Mouse (Mus musculus) C2C12 (cell line): Measurements from ENCODE around the gene Hist1h4n. TPM values are rescaled to one million over a fixed set of nuclear protein-coding genes. Genes with fewer than 3 reads are reported as not detected.
"Not testable (repeated sequence)": the region's sequence is repeated elsewhere in the genome, so short reads cannot be mapped to it uniquely, and the experiment has no call there.

ENCODE experiments used
- H3K27me3 ChIP-seq: one replicate; pipeline ENCODE4 v1.6.1; 2011; ENCODE audit not compliant: control insufficient read depth, insufficient read depth, insufficient read length
- H3K36me3 ChIP-seq: one replicate; pipeline ENCODE4 v1.6.1; 2011; ENCODE audit not compliant: control insufficient read depth, insufficient read depth
- H3K4me3 ChIP-seq: one replicate; pipeline ENCODE4 v1.5.1; 2011; ENCODE audit warnings: mild to moderate bottlenecking, control low read depth; ENCODE audit not compliant: poor library complexity, insufficient read depth, severe bottlenecking
- H3K79me2 ChIP-seq: one replicate; pipeline ENCODE4 v1.6.1; 2011; ENCODE audit not compliant: control insufficient read depth, insufficient read depth
- H3K79me3 ChIP-seq: one replicate; pipeline ENCODE4 v1.6.1; 2011; ENCODE audit warnings: low read depth, control low read depth
- H3ac ChIP-seq: one replicate; pipeline ENCODE3; 2011; ENCODE audit warnings: low read depth; ENCODE audit not compliant: control insufficient read depth, insufficient read length
- CEBPB ChIP-seq: IDR thresholded peaks from one replicate; pipeline ENCODE4 v1.6.1; 2011; ENCODE audit warnings: low read depth, mild to moderate bottlenecking, control low read depth, moderate library complexity
- CTCF ChIP-seq: IDR thresholded peaks from one replicate; pipeline ENCODE4 v1.5.1; 2011; ENCODE audit not compliant: control insufficient read depth, insufficient read depth, insufficient read length
- FOSL1 ChIP-seq: IDR thresholded peaks from one replicate; pipeline ENCODE4 v1.8.0; 2011; ENCODE audit warnings: mild to moderate bottlenecking, low read length; ENCODE audit not compliant: poor library complexity, insufficient read depth, severe bottlenecking
- MAX ChIP-seq: IDR thresholded peaks from one replicate; pipeline ENCODE4 v1.6.1; 2011; ENCODE audit warnings: mild to moderate bottlenecking, control low read depth
- MYOD1 ChIP-seq: IDR thresholded peaks from one replicate; pipeline ENCODE4 v1.6.1; 2011; ENCODE audit warnings: low read depth; ENCODE audit not compliant: control insufficient read depth, insufficient read length
- MYOG ChIP-seq: IDR thresholded peaks from one replicate; pipeline ENCODE4 v1.6.1; 2011; ENCODE audit not compliant: control insufficient read depth, insufficient read length; ENCODE audit errors: extremely low read depth
- USF1 ChIP-seq: IDR thresholded peaks from one replicate; pipeline ENCODE4 v1.6.1; 2011; ENCODE audit warnings: low read depth, mild to moderate bottlenecking, control low read depth, moderate library complexity
- microRNA-seq: library from miRNA; unstranded; fragments of <30 nt; microRNA quantifications from one replicate; pipeline ENCODE4, GENCODE M21; 2019; ENCODE audit warnings: borderline microRNAs expressed
- polyA plus RNA-seq: library from polyadenylated mRNA; unstranded; fragments of >200 nt; fragmentation: generic; extraction: Trizol; gene quantifications from one replicate; pipeline ENCODE4 v1.2.1, GENCODE M21; 2012; ENCODE audit warnings: missing spikeins

The Hist1h4n gene
- polyA plus RNA-seq, 1 experiment: 17.3 TPM

DNA sequence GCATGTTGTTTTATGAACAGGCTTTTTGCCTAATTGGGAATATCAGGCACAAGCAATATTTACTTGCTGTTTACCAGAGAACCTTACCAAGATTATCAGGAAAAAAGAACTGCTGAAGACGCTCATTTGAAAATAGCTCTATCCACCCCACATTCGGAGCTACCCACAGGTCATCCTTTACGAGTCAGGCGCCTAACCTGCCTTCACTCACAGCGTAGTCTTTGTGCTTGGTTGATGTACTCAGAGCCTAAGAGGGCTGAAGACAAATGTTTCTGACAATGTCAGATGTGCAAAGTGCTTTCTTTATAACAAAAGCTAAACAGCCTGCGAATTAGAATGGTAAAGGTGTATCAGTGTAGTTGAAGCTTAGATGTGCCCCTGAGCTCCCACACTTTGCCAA is 47.7 kb downstream of the Hist1h4n start:
- TF ChIP-seq MAX (no peak), USF1 (no peak), MYOG (no peak), CTCF (no peak), CEBPB (no peak), MYOD1 (no peak), FOSL1 (no peak)
- Histone ChIP-seq H3K79me3 (no peaks in the 10 kb centered on the region), H3K79me2 (no peaks in the 10 kb centered on the region), H3K4me3 (no peak overlapping the region), H3K36me3 (no peaks in the 10 kb centered on the region), H3K27me3 (no peaks in the 10 kb centered on the region), H3ac (no peak overlapping the region)

DNA sequence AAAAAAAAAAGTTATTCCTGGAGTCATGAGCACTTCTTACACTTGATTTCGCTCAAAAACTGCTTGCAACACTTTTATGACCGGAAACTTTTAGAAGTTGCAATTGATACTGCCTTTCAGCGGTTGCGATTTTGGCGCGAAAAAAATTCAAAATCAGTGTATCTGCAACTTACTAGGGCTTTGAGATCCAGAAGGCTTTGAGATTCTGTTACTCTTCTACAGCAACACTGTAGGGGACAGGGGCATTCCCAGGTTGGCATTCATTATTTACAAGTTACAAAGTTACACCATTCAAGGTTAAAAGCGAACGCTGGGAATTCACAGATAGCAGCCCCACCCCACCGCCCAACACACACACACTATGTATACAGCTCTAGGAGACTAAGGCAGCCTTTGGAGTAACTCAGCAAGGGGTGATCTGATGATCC is 48.2 kb downstream of the Hist1h4n start:
- no peaks in the 10 kb centered on the region for H3K36me3 ChIP-seq
- no peak for TF ChIP-seq MYOG
- TF ChIP-seq FOSL1: no peak
- H3K4me3 ChIP-seq: no peak overlapping the region
- peak overlapping the region; percentile 64 for H3ac ChIP-seq
- H3K79me3 ChIP-seq: no peaks in the 10 kb centered on the region
- H3K27me3 ChIP-seq: no peaks in the 10 kb centered on the region
- H3K79me2 ChIP-seq: no peaks in the 10 kb centered on the region

DNA sequence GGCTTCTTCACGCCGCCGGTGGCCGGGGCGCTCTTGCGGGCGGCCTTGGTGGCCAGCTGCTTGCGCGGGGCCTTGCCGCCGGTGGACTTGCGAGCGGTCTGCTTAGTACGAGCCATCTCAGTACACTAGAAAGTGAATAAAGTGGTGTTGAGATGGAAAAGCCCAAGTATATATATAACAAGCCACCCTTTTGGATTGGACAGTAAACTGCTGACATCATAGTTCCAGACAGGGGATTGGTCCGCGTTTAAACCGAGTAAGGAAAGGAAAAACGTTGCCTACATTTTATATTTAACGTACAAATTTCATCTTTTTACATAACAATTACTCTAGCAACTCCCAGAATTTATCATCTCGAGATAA is 48.8 kb downstream of the Hist1h4n start, which contains the start of gene Hist1h3i:
Gene Hist1h3i (minus strand): TSS at position 116 of the 363 bp plus-strand sequence.
- no peak for TF ChIP-seq USF1
- TF ChIP-seq CTCF: no peak
- TF ChIP-seq MAX: no peak
- TF ChIP-seq FOSL1: no peak
- TF ChIP-seq MYOG: no peak
- no peak for TF ChIP-seq MYOD1
- TF ChIP-seq CEBPB: no peak
- H3K4me3 ChIP-seq: peak within 1 kb of the TSS; percentile 8
- H3K79me2 ChIP-seq: no peaks in the 10 kb centered on the region
- H3ac ChIP-seq: peak within 1 kb of the TSS; percentile 64
- no peaks in the 10 kb centered on the region for H3K79me3 ChIP-seq
- no peaks in the 10 kb centered on the region for H3K27me3 ChIP-seq
- no peaks in the 10 kb centered on the region for H3K36me3 ChIP-seq

DNA sequence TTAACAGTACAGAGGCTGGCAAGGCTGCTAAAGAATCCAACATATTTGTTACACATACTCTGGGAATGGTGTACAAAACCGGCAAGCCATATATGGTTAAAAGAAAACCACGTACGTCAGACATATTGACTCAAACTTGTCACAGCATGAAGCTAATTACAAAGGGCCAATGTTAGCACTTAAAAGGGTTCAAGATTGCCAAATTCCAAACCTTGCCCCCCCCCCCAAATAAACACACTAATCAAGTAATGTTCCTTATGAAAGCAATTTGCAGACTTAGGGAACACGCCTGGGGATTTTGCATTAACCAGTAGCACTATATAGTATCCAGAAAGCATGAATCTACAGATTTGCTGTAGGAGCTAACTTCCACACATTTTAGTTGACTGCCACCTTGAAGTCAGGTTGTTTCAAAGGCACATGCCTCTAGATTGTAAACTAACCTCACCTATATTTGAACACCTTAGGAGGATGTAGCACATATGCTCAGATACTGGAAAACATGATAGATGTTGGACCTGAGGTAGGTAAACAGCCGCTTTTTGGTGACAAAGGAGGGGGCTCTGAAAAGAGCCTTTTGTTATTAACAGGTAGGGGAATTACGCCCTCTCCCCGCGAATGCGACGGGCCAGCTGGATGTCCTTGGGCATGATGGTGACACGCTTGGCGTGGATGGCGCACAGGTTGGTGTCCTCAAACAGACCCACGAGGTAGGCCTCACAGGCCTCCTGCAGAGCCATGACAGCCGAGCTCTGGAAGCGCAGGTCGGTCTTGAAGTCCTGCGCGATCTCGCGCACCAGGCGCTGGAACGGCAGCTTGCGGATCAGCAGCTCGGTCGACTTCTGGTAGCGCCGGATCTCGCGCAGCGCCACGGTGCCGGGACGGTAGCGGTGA is 49.4 kb downstream of the Hist1h4n start:
- not testable (repeated sequence) for H3K36me3 ChIP-seq, H3K79me2 ChIP-seq, H3K79me3 ChIP-seq, H3K27me3 ChIP-seq
- peak overlapping the region; percentile 2 for H3ac ChIP-seq
- peak overlapping the region; percentile 8 for H3K4me3 ChIP-seq
- peak; percentile 13 for TF ChIP-seq CEBPB

Small RNAs within 50 kb of the gene (microRNA-seq; reads per million reads assigned to microRNA genes)
- not detected for gene Gm19658
- gene Gm44346: not detected
- not detected for gene Gm44466

Other genes starting within 250 kb of the Hist1h4n start
- not detected for gene Olfr1362, start 218.2 kb downstream of the Hist1h4n start, polyA plus RNA-seq
- 0.01 TPM for gene Olfr11, start 189.7 kb downstream of the Hist1h4n start, polyA plus RNA-seq
- not detected for gene Olfr1361, start 168.8 kb downstream of the Hist1h4n start, polyA plus RNA-seq
- not detected for gene Olfr1360, start 154.8 kb downstream of the Hist1h4n start, polyA plus RNA-seq
- not detected for gene Olfr1359, start 134.1 kb downstream of the Hist1h4n start, polyA plus RNA-seq
- gene Hist1h2bl, start 116.1 kb downstream of the Hist1h4n start, polyA plus RNA-seq: 9.1 TPM
- gene Hist1h2ai, start 115.8 kb downstream of the Hist1h4n start, polyA plus RNA-seq: 15.6 TPM
- 15.6 TPM for gene Hist1h3h, start 114.5 kb downstream of the Hist1h4n start, polyA plus RNA-seq
- gene Hist1h2bm, start 110.2 kb downstream of the Hist1h4n start, polyA plus RNA-seq: 3.4 TPM
- gene Hist1h4j, start 97.1 kb downstream of the Hist1h4n start, polyA plus RNA-seq: 2.9 TPM
- 10.3 TPM for gene Hist1h4k, start 81.7 kb downstream of the Hist1h4n start, polyA plus RNA-seq
- gene Hist1h2ak, start 78.4 kb downstream of the Hist1h4n start, polyA plus RNA-seq: 5.9 TPM
- gene Hist1h2bn, start 78.1 kb downstream of the Hist1h4n start, polyA plus RNA-seq: 3.8 TPM
- gene Hist1h1b, start 51.6 kb downstream of the Hist1h4n start, polyA plus RNA-seq: 1.6 TPM
- 9.4 TPM for gene Hist1h3i, start 48.8 kb downstream of the Hist1h4n start, polyA plus RNA-seq
- 18.1 TPM for gene Hist1h2an, start 45.0 kb downstream of the Hist1h4n start, polyA plus RNA-seq
- 2.6 TPM for gene Hist1h2bp, start 44.7 kb downstream of the Hist1h4n start, polyA plus RNA-seq
- gene Hist1h2bq, start 22.0 kb downstream of the Hist1h4n start, polyA plus RNA-seq: 20.3 TPM
- not detected for gene Hist1h2ao, start 21.7 kb downstream of the Hist1h4n start, polyA plus RNA-seq
- gene Hist1h4m, start 20.4 kb downstream of the Hist1h4n start, polyA plus RNA-seq: not detected
- 2,018 TPM for gene Hist1h2ap, start 1.3 kb upstream of the Hist1h4n start, polyA plus RNA-seq
- gene Hist1h2br, start 1.5 kb upstream of the Hist1h4n start, polyA plus RNA-seq: 19.7 TPM
- gene Zfp184, start 112.9 kb upstream of the Hist1h4n start, polyA plus RNA-seq: 1.4 TPM
- not detected for gene Pom121l2, start 149.0 kb upstream of the Hist1h4n start, polyA plus RNA-seq
- gene Prss16, start 177.5 kb upstream of the Hist1h4n start, polyA plus RNA-seq: 1.1 TPM
- 9.5 TPM for gene Hist1h2ah, start 203.4 kb upstream of the Hist1h4n start, polyA plus RNA-seq
- gene Hist1h2bk, start 203.7 kb upstream of the Hist1h4n start, polyA plus RNA-seq: 12.8 TPM
- gene Hist1h4i, start 209.2 kb upstream of the Hist1h4n start, polyA plus RNA-seq: 31.8 TPM
- 9.8 TPM for gene Hist1h2ag, start 210.7 kb upstream of the Hist1h4n start, polyA plus RNA-seq
- 6.8 TPM for gene Hist1h2bj, start 211.0 kb upstream of the Hist1h4n start, polyA plus RNA-seq